Mouse (Mus musculus): ENCODE data around the gene 5730522E02Rik. TPM values are rescaled to one million over a fixed set of nuclear protein-coding genes. Genes with fewer than 3 reads are reported as not detected.
A peak's percentile ranks its signal among the peaks of the same experiment; 100 is the strongest.

5730522E02Rik gene
- total RNA-seq, 2 experiments from 2014 or later: not detected

DNA sequence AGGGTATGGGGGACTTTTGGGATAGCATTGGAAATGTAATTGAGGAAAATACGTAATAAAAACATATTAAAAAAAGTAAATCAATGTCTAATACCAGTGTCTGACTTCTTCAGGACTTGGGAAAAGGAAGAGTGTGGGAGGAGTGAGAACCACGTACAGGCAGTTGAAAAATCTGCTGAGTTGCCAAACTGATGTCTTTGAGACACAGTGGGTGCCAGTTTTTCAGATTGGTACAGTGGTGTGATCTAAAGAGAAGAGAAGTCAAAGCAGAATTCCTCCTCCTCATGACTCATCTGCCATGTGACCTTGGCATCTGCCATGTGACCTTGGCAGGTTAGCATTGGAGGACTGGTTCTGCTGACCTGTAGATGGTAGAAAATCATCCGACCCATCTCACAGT is 316.7 kb downstream of the 5730522E02Rik start:
- H3K4me3 ChIP-seq: no peak overlapping the region

DNA sequence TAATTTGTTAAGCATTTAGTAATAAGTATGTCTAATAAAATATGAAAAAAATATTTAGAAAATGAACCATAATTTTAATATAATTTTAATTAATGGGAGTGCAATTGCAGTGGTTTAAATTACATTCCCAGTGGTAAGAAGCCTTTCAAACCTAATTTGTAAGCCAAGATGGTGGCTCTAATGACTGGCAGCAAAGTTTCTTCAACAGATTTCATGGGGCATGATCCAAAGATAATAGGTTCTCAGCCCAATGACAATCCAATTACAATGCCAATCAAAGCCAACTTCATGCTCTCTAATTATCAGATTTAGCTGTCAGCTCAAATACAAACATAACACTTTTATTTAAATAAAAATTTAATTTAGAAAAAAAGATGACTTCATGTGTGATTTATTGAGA is 337.6 kb downstream of the 5730522E02Rik start:
- no peak overlapping the region for H3K27ac ChIP-seq
- no peak overlapping the region for H3K4me3 ChIP-seq
- intact Hi-C loops (cut with DNase I): no loop called here

More for the DNA sequence above, 316.7 kb downstream of the 5730522E02Rik start:
- DNase-seq: no peak
- intact Hi-C loops (cut with DNase I): no loop called here
- no peak for TF ChIP-seq CTCF (IDR thresholded peaks at IDR 0.05)
- H3K27ac ChIP-seq: no peak overlapping the region

DNA sequence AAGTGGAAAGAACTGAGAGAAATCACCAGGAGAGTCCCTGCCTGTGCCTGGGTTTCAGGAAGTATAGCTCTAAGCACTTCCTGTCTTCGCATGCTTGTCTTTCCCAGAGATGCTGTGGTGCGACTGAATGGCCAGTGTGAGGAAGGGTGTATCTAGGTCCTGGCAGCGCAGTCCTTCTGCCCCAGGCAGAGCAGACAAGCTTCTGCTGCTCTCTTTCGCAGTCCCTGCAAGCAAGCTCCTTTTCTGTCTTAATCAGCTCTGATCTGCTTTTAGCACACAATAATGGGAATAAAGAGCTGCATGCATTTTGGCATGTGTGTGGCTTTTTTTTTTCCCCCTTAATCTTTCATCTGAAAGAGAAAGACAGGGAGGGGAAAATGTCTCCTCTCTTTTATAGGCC is 338.2 kb downstream of the 5730522E02Rik start:
- TF ChIP-seq CTCF (IDR thresholded peaks at IDR 0.05): no peak
- no peak overlapping the region for H3K27ac ChIP-seq
- intact Hi-C loops (cut with DNase I): no loop called here
- no peak for DNase-seq
- no peak overlapping the region for H3K4me3 ChIP-seq

More for the DNA sequence above, 337.6 kb downstream of the 5730522E02Rik start:
- DNase-seq: no peak
- TF ChIP-seq CTCF (IDR thresholded peaks at IDR 0.05): no peak

DNA sequence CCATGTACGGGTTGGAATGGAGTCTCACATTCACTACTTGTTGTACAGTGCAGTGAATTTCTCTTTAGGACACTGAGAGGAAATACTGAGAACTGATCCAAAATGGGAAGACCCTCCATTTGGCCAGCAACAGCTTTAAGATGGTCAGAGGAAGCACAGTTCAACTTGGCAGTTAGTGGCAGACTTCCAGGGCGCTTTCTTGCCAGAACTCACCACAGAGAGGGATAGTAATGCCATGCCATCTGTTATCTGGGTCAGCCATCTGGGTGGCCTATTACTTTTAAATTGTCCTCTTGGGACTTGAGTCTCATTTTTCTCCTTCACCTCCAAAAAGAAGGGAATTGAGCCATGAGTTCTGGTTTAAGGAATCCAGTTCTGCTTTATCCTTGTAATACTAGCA is 344.3 kb downstream of the 5730522E02Rik start:
- no peak for TF ChIP-seq CTCF (IDR thresholded peaks at IDR 0.05)
- H3K4me3 ChIP-seq: no peak overlapping the region
- no peak overlapping the region for H3K27ac ChIP-seq
- intact Hi-C loops (cut with DNase I): no loop called here
- DNase-seq: no peak

DNA sequence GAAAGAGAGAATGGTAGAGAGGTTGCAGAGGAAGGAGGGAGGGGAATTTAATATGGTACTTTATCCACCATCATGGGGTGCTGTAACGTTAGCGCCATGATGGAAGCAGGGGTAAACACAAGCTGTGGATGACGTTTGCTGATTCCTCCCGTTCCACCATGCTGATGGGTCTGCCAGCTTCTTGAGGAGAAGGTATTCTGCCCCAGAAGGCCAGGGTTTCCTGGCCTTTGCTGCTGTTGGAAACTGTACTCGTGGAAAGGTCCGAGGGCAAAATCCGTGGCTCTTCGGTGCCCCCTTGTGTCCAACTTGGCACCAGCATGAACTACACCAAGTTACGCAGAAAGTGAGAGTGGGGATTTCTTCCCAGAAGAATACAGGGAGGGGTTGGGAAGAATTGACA is 347.9 kb downstream of the 5730522E02Rik start:
- peak; percentile 54 for TF ChIP-seq CTCF (IDR thresholded peaks at IDR 0.05)
- no peak overlapping the region for H3K27ac ChIP-seq
- H3K4me3 ChIP-seq: no peak overlapping the region
- DNase-seq: peak; percentile 18
- intact Hi-C loops (cut with DNase I): no loop called here

DNA sequence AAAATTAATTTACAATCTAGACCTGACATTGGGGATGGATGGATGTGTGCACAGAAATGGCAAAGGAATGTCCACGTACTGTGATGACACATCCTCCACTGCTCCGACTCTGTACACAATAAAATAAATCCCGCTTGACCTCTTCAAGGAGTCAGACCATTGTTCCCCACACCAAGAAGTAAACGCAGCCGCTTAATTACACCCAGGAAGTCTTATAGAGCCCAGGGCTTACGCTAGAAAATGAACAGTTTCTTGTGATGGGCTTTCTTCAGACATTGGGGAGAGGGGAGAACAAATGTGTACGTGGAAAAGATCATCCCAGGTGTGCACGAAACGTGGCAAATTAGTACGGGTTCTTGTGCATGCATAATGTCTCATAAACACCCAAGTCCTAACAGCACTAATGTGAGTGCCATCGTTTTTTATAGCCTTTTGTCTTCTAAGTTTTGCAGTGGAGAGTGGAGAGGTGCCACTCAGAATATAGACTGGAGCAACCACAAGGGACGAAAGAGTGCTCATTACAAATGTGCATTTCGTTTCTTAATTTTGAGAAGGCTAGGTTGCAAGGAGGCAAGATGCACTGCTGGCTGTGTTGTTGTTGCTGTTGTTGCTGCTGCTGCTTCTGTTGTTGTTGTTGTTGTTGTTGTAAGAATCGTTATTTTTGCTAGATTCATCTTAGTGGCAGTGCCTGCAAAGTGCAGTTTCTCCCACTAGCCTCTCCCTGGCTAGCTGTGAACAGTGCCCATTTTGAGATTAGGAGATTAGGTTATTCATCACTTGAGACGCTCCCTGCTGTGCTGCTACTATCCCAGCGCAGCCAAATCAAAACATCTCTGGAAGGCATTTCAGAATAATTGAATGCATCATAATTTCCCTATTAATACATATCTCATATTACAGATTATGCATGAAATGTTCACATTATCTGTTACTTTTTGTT is 353.7 kb downstream of the 5730522E02Rik start:
- no peak for DNase-seq
- Histone ChIP-seq H3K4me3 (no peak overlapping the region), H3K27ac (no peak overlapping the region)
- intact Hi-C loops (cut with DNase I): no loop called here
- TF ChIP-seq CTCF (IDR thresholded peaks at IDR 0.05): no peak

DNA sequence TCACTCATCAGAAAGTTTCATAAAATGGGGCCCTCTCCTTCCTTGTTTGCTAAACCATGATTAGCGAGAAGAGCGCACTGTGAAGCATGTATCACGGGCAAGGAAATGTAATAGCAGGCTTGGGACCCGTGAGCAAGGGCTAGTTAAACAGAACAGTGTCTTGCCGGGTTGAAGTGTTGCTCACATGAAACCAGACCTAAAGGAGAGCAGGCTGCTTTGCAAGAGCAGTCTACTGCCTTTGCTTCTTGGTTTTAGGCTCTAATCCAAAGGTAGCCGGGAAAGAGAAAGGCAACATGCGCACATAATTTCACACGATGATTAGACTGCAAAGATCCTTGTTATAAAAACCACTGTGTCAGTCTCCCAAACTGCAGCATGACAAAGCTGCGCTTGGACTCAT is 354.8 kb downstream of the 5730522E02Rik start:
- no peak for TF ChIP-seq CTCF (IDR thresholded peaks at IDR 0.05)
- Histone ChIP-seq H3K27ac (no peak overlapping the region), H3K4me3 (no peak overlapping the region)
- no peak for DNase-seq
- intact Hi-C loops (cut with DNase I): no loop called here

DNA sequence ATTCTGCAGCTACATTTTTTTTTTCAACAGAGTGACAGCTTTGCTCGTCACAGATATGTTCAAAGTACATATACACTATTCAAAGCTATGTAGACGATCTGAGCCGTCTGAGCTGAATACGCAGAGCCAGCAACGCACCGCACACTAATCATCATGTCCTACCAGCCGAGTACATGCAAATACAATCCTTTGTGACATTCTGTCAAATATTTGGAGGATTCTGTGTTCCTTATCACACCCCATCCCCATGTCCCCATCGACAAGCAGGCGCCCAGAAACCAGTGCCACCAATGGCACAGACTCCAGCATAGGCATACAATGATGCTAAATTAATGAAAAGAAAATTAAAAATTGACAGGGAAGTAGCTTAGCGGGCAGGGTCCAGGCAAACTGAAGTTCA is 356.3 kb downstream of the 5730522E02Rik start:
- intact Hi-C loops (cut with DNase I): no loop called here
- Histone ChIP-seq H3K27ac (no peak overlapping the region), H3K4me3 (no peak overlapping the region)
- no peak for TF ChIP-seq CTCF (IDR thresholded peaks at IDR 0.05)
- DNase-seq: no peak

DNA sequence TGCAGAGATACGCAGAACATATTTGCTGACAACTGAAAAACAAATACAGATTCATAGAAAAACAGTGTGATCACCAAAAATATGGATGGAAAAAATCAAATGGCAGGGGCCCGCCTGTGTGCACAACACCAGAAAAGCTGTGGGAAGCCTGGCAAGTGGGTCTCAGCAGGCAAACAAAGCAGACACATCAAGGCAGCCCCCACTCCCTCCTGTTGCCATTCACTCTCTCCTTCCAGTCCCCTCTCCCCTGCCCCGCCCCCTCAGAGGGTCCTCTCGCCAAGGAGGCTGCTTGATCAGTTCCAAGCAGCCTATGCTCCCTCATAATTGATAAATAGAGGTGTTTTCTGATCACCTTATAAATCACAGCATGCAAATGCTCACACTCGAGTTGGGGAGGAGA is 357.5 kb downstream of the 5730522E02Rik start:
- no peak overlapping the region for H3K27ac ChIP-seq
- intact Hi-C loops (cut with DNase I): no loop called here
- TF ChIP-seq CTCF (IDR thresholded peaks at IDR 0.05): no peak
- no peak for DNase-seq
- H3K4me3 ChIP-seq: no peak overlapping the region

DNA sequence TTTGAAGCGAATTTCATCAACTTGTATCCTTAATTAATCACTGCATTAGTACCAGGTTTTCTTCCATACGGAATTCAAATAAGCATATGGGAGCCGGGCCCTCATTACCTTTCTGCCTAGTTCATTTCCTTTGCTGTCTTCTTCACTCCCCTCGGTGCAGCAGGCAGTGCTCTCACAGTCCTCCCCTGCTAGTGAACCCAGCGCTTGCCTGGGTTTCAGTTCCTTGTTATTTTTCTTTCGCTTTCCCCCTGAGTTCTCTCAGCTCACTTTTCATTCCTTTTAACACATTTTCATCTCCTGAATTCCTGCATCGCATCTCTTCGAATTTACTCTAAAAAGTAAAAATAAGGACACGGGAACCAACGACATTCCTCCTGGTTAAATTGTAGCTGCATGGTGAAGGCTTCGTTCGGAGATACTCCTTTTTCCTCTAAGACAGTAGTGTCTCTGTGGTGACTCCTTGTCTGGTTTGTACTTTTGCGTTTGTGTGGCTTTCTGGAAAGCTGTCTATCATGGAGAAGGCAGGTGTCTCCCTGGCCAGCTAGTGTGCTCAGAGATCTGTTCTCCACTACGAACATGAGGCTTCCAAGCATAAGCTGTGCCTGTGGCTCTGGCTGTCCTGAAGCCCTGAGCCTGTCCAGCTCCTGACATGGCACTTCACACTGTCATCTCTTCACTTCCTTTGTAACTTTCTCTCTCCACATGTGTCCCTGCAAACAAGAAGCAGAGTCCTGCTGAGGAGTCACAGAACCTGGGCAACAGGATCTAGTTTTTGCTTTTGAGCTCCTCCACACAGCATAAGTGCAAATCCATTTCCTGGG is 361.5 kb downstream of the 5730522E02Rik start:
- TF ChIP-seq CTCF (IDR thresholded peaks at IDR 0.05): no peak
- intact Hi-C loops (cut with DNase I): no loop called here
- DNase-seq: no peak
- Histone ChIP-seq H3K4me3 (no peak overlapping the region), H3K27ac (no peak overlapping the region)

DNA sequence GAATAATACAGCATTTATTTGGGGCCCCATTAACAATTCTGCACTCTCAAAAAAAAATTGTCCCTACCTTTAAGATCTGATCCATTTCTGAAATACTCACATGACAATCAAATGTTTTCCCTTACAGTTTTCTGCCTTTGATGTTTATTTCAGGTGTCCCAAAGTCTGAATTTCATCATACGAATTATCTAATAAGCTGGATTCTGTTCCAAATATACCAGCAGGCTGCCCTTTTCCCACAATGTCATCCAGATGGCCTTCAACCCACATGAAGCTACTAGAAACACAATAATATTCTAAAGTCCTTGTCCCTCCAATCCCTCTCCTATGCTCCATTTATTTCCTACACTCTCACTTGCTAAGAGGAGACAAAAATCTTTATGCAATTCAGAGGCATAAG is 372.1 kb downstream of the 5730522E02Rik start:
- intact Hi-C loops (cut with DNase I): no loop called here
- Histone ChIP-seq H3K27ac (no peak overlapping the region), H3K4me3 (no peak overlapping the region)
- no peak for TF ChIP-seq CTCF (IDR thresholded peaks at IDR 0.05)
- no peak for DNase-seq

DNA sequence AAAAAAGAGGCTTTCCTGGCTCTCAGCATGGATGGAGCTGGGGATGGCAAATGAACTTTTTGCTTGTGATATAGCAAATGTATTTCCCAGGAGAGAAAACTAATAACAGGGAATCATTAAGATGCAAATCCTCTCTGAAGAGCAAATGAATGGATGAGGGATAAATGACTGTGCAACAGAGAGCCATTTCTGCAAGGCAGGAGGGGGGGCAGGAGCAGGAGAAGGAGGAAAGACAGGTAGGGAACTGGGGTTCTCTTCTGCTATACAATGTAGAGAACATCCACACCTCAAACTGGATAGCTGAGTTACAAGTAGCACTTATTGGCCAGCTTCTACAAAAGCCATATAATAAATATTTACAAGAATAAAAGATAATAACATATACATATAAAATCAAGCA is 390.8 kb downstream of the 5730522E02Rik start:
- Histone ChIP-seq H3K4me3 (no peak overlapping the region), H3K27ac (no peak overlapping the region)
- intact Hi-C loops (cut with DNase I): no loop called here
- DNase-seq: no peak
- no peak for TF ChIP-seq CTCF (IDR thresholded peaks at IDR 0.05)

DNA sequence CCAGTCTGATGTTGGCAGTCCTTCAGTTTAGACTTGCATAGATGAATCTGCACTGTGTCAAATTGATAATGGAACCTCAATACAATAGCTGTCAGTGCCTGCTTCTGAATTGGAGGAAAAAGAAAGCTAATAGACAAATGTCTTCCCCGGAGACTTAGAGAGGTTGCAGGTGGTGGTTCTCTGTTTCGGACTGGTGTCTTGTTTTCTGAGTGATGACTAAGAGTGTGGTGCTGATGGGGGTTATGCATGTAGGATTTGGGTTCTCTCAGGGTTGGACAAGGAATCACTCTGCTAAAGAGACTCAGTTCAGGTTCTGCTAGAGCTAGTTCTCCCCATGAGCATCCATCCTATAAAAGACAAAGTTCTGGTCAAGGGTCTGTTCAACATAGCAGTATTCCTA is 397.1 kb downstream of the 5730522E02Rik start:
- DNase-seq: no peak
- intact Hi-C loops (cut with DNase I): no loop called here
- no peak for TF ChIP-seq CTCF (IDR thresholded peaks at IDR 0.05)
- Histone ChIP-seq H3K27ac (no peak overlapping the region), H3K4me3 (no peak overlapping the region)

All from gastrocnemius, adult 2 months (tissue).